Mouse (Mus musculus) effector memory CD4-positive, alpha-beta T cell, adult 5 months (primary cell): ENCODE results near the gene Prss35. TPM values are rescaled to one million over a fixed set of nuclear protein-coding genes. Genes with fewer than 3 reads are reported as not detected.

Experiments
- polyA plus RNA-seq: library from polyadenylated mRNA; unstranded; fragments of 100-300 nt; shearing (Covaris generic); gene quantifications from one replicate; pipeline ENCODE4 v1.2.1, GENCODE M21; 2017

Gene Prss35
- polyA plus RNA-seq, result 0.11 TPM

DNA sequence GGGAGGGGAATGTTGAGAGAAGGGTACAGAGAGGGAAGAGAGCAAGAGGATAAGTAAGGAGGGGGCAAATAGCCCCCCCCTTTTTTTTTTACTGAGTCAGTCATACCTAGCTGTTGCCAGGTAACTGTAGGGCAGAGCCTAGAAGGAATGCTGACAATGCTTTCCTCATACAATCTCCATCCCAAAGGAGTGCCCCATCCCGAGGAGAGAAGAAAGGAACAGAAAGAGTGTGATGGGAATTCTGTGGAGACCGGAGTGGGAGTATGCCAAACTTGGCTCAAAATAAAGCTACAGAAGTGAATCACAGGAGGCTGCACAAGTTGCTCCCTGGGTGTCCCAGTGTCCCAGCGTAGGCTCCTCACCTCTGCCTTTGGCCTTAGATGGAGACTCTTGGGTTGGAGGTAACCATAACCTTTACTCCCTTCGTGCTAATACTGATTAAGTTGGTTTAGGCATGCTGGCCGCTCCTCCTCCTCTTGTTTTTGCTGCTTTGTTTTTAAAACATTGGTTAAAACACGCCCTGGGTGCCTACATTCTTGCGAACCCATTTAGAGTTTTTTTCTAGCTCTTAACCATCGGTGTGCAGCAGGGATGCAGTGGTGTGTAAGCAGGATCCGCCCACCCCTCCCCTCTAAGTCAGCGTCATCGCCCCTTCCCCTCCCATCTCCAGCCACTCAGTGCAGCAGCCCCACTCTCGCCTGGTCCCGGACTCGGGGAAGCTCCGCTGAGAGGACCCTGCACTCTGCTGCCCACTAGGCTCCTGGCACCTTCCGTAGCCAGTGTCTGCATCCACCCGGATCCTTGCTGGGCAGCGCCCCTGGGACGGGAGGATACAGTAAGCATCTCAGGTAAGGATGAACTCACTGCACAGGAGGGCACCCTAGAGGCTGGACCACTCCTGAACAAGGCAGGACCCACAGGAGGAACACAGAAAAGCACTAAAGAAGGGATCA lies at the start of gene Prss35:
TSS of gene Prss35 (plus strand) at position 691 of the 953 bp plus-strand sequence.

GRCm38 (mm10) chr9:86695818-86696261 lies 47.6 kb upstream of the Prss35 start, which contains the start of gene Me1:
Me1 (minus strand) TSS chr9:86695953.

Other genes with a start within 250 kb of the Prss35 start
- gene Pgm3, start 171.8 kb upstream of the Prss35 start, polyA plus RNA-seq, result 15.1 TPM
- gene Rwdd2a, start 171.7 kb upstream of the Prss35 start, polyA plus RNA-seq, result 2.2 TPM
- not detected for gene Me1, start 47.7 kb upstream of the Prss35 start, polyA plus RNA-seq
- 0.12 TPM for gene Snap91, start 137.0 kb downstream of the Prss35 start, polyA plus RNA-seq